In the genomic region with DNA sequence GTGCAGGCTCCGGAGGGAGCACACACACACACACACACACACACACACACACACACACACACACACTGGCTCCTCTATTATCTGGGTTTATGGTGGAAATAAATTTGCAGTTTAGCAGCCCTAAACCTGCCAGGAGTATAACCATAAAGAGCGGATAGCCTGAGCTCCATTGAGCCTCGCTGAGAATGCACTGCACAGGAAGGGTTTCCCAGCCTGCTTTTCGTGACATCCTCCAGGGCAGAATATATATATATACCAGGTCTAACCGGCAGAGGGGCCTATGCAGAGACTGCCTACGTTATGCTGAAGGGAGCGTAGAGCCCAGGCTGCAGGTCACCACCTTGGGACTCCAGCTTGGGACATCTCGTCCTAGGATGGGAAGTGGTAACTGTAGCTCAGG, we compare ENCODE assay signal across 18 mouse cellular contexts. TPM values are rescaled to one million over a fixed set of nuclear protein-coding genes. Genes with fewer than 3 reads are reported as not detected.
A peak's percentile ranks its signal among the peaks of the same experiment; 100 is the strongest.
DNase-seq lines count a peak whose midpoint lies in the region; ATAC-seq and TF ChIP-seq lines count a peak whose summit lies in the region.
"Had no signal": no experiment of that assay in that cellular context is flagged by ENCODE, and none has a peak within 500 bp of the region (broad histone marks: within the 10 kb centered on the region; RNA-seq: fewer than 3 reads in every experiment).

No protein-coding gene starts in this region.

- H3K27ac ChIP-seq in heart, embryonic 10.5 days: peak overlapping the region; percentile 60; the same call in 1 of the 2 replicates
- H3K27ac ChIP-seq in midbrain, embryonic 10.5 days (replicated peaks): peak overlapping the region; percentile 53; the same call in 1 of the 2 replicates
- no peak overlapping the region; the same call in 1 of the 2 replicates for H3K27ac ChIP-seq in midbrain, embryonic 14.5 days (replicated peaks; ENCODE audit: low read depth, low read length)
- no peak overlapping the region for H3K27ac ChIP-seq in limb, embryonic 14.5 days (replicated peaks; ENCODE audit: low read depth, low read length)
- no peak overlapping the region for H3K27ac ChIP-seq in left cerebral cortex, adult 2 months
- H3K27ac ChIP-seq: liver, embryonic 15.5 days; stomach, embryonic 15.5 days had no signal

- no peaks in the 10 kb centered on the region for H3K36me3 ChIP-seq in heart, embryonic 10.5 days
- H3K36me3 ChIP-seq in midbrain, embryonic 10.5 days: no peaks in the 10 kb centered on the region
- H3K36me3 ChIP-seq in midbrain, embryonic 14.5 days (ENCODE audit: control insufficient read depth, insufficient read depth, low read length): no peaks in the 10 kb centered on the region
- no peaks in the 10 kb centered on the region for H3K36me3 ChIP-seq in limb, embryonic 14.5 days (ENCODE audit: control insufficient read depth, insufficient read depth, low read length)
- H3K36me3 ChIP-seq: hindbrain, embryonic 15.5 days; liver, embryonic 15.5 days; stomach, embryonic 15.5 days had no signal

- H3K4me2 ChIP-seq in midbrain, embryonic 14.5 days (ENCODE audit: low read length): no peak overlapping the region
- H3K4me2 ChIP-seq in limb, embryonic 14.5 days (replicated peaks; ENCODE audit: low read depth, low read length, severe bottlenecking): no peak overlapping the region
- H3K4me2 ChIP-seq: forebrain, embryonic 13.5 days; hindbrain, embryonic 15.5 days; liver, embryonic 15.5 days; stomach, embryonic 15.5 days had no signal

- TF ChIP-seq POLR2A in limb, embryonic 14.5 days (IDR thresholded peaks at IDR 0.05; ENCODE audit: borderline replicate concordance, extremely low read depth, insufficient read depth, insufficient read length): no peak

- no peak overlapping the region for H3K9ac ChIP-seq in midbrain, embryonic 14.5 days (replicated peaks; ENCODE audit: low read length)
- H3K9ac ChIP-seq in limb, embryonic 14.5 days (ENCODE audit: low read depth, low read length, severe bottlenecking): 0 out of 2 replicates have a peak overlapping the region, but pooled peaks have one; percentile 16
- H3K9ac ChIP-seq: forebrain, embryonic 13.5 days; hindbrain, embryonic 15.5 days; liver, embryonic 15.5 days; stomach, embryonic 15.5 days had no signal

- peaks cover 72% of the 10 kb centered on the region for H3K4me1 ChIP-seq in heart, embryonic 10.5 days
- H3K4me1 ChIP-seq in midbrain, embryonic 10.5 days: peaks cover 50% of the 10 kb centered on the region
- H3K4me1 ChIP-seq in midbrain, embryonic 14.5 days (ENCODE audit: control insufficient read depth, insufficient read depth, low read length): peaks cover 15% of the 10 kb centered on the region; the same call in 1 of the 2 replicates
- H3K4me1 ChIP-seq in limb, embryonic 14.5 days (ENCODE audit: control insufficient read depth, insufficient read depth, low read length): no peaks in the 10 kb centered on the region
- H3K4me1 ChIP-seq: liver, embryonic 15.5 days had no signal

- intact Hi-C loops in left cerebral cortex, adult 2 months (cut with DNase I): no loop called here

- TF ChIP-seq CTCF in left cerebral cortex, adult 2 months (IDR thresholded peaks at IDR 0.05): no peak

- peaks cover 22% of the 10 kb centered on the region; the same call in 1 of the 2 replicates for H3K27me3 ChIP-seq in heart, embryonic 10.5 days (ENCODE audit: insufficient read depth, poor library complexity, severe bottlenecking)
- peaks cover 54% of the 10 kb centered on the region for H3K27me3 ChIP-seq in midbrain, embryonic 10.5 days (ENCODE audit: low read depth, poor library complexity, severe bottlenecking)
- H3K27me3 ChIP-seq in midbrain, embryonic 14.5 days (ENCODE audit: control insufficient read depth, insufficient read depth, low read length): no peaks in the 10 kb centered on the region
- 0 out of 2 replicates have a peak, but pooled peaks cover 9% of the 10 kb centered on the region for H3K27me3 ChIP-seq in limb, embryonic 14.5 days (ENCODE audit: control insufficient read depth, insufficient read depth, low read length)
- H3K27me3 ChIP-seq: hindbrain, embryonic 15.5 days; stomach, embryonic 15.5 days had no signal

- WGBS in heart, embryonic 10.5 days: 58% methylated on average over 8 of the region's 8 CpGs
- WGBS in midbrain, embryonic 10.5 days: 76% methylated on average over 8 of the region's 8 CpGs
- WGBS in midbrain, embryonic 14.5 days: 74% methylated on average over 8 of the region's 8 CpGs
- 46% methylated on average over 8 of the region's 8 CpGs for WGBS in limb, embryonic 14.5 days

- ATAC-seq in midbrain, embryonic 14.5 days (ENCODE audit: low FRiP score, low TSS enrichment): no peak
- ATAC-seq in limb, embryonic 14.5 days (ENCODE audit: low FRiP score, low read depth): no peak
- ATAC-seq: forebrain, embryonic 13.5 days had no signal

- DNase-seq in heart, embryonic 10.5 days (ENCODE audit: low spot score): no peak
- DNase-seq in heart, adult 9 months (ENCODE audit: low spot score in 2 of 2): no peak
- DNase-seq in midbrain, embryonic 10.5 days (ENCODE audit: low spot score): no peak
- DNase-seq in midbrain, embryonic 14.5 days: no peak
- DNase-seq in limb, embryonic 14.5 days (ENCODE audit: low spot score): no peak
- no peak for DNase-seq in urinary bladder, postnatal 36 days (ENCODE audit: low spot score in 2 of 2)
- no peak for DNase-seq in frontal cortex, postnatal 25 days (ENCODE audit: low spot score in 2 of 2)
- DNase-seq in left cerebral cortex, adult 2 months (ENCODE audit: extremely low spot score in 1 of 2, low spot score in 2 of 2): no peak
- DNase-seq: adrenal gland, postnatal 10 days; cerebellum, adult 9-10 months; kidney, adult 8-10 months; lung, postnatal 4 days; thymus, postnatal 14 days had no signal

- no peaks in the 10 kb centered on the region for H3K9me3 ChIP-seq in heart, embryonic 10.5 days
- no peaks in the 10 kb centered on the region for H3K9me3 ChIP-seq in midbrain, embryonic 10.5 days (replicated peaks)
- H3K9me3 ChIP-seq in midbrain, embryonic 14.5 days (ENCODE audit: control insufficient read depth, low read length): no peaks in the 10 kb centered on the region
- H3K9me3 ChIP-seq in limb, embryonic 14.5 days (ENCODE audit: control insufficient read depth, low read length): no peaks in the 10 kb centered on the region
- H3K9me3 ChIP-seq: forebrain, embryonic 13.5 days; hindbrain, embryonic 15.5 days; liver, embryonic 15.5 days; stomach, embryonic 15.5 days had no signal

- H3K4me3 ChIP-seq in heart, embryonic 10.5 days: no peak overlapping the region
- H3K4me3 ChIP-seq in midbrain, embryonic 10.5 days: no peak overlapping the region
- H3K4me3 ChIP-seq in midbrain, embryonic 14.5 days (replicated peaks; ENCODE audit: low read depth, low read length): no peak overlapping the region
- no peak overlapping the region for H3K4me3 ChIP-seq in limb, embryonic 14.5 days (replicated peaks; ENCODE audit: low read length)
- H3K4me3 ChIP-seq in left cerebral cortex, adult 2 months: no peak overlapping the region
- H3K4me3 ChIP-seq: forebrain, embryonic 13.5 days; hindbrain, embryonic 15.5 days; liver, embryonic 15.5 days; myocyte; stomach, embryonic 15.5 days had no signal

RNA-seq across cellular contexts. Expression of gene Cacna2d2, which starts 52.0 kb away (rescaled TPM):
- polyA plus RNA-seq in heart, embryonic 10.5 days (2016; fragmentation: Nextera tagmentation; extraction: Ambion mirVana): 6.8 TPM in 2 replicates
- polyA plus RNA-seq in midbrain, embryonic 10.5 days (2016; fragmentation: Nextera tagmentation; extraction: Ambion mirVana): 1.00 and 1.7 TPM in 2 replicates
- 7.9 and 10.6 TPM in 2 replicates for polyA plus RNA-seq in midbrain, embryonic 14.5 days (2014; fragmentation: Nextera tagmentation; extraction: Ambion mirVana)
- 9.3 and 13.6 TPM in 2 replicates for polyA plus RNA-seq in limb, embryonic 14.5 days (2012; rRNA removed)
- polyA plus RNA-seq in limb, embryonic 14.5 days (2014; fragmentation: Nextera tagmentation; extraction: Ambion mirVana): 0.29 and 0.57 TPM in 2 replicates
- 10 to 100 TPM; 24.1 to 34.7 TPM for total RNA-seq in left cerebral cortex, adult 2 months (2021)

Comparison
In these comparisons a context has a peak if more than half of its experiments do, and no peak if none do; other contexts are left out.
1. H3K27ac ChIP-seq: peak in heart, embryonic 10.5 days (single experiment) and midbrain, embryonic 10.5 days (single experiment); none in midbrain, embryonic 14.5 days (single experiment), limb, embryonic 14.5 days (single experiment) and left cerebral cortex, adult 2 months (single experiment).